In genomic region chr7:130669370-130669881, GRCm38 (mm10) we compare ENCODE assay signal across 8 mouse cellular contexts.
A peak's percentile ranks its signal among the peaks of the same experiment; 100 is the strongest.
DNase-seq lines count a peak whose midpoint lies in the region; ATAC-seq lines count a peak whose summit lies in the region.
"Had no signal": no experiment of that assay in that cellular context is flagged by ENCODE, and none has a peak within 500 bp of the region (broad histone marks: within the 10 kb centered on the region; RNA-seq: fewer than 3 reads in every experiment).

No protein-coding gene starts in this region.

- 6% methylated on average over 8 of the region's 8 CpGs for WGBS in heart, embryonic 14.5 days
- WGBS in kidney, embryonic 16.5 days = 56% methylated on average over 8 of the region's 8 CpGs

- H3K27me3 ChIP-seq in heart, embryonic 14.5 days (ENCODE audit: control insufficient read depth, insufficient read depth, low read length) = no peaks in the 10 kb centered on the region
- no peaks in the 10 kb centered on the region for H3K27me3 ChIP-seq in kidney, embryonic 16.5 days (ENCODE audit: insufficient read depth, low read length)
- H3K27me3 ChIP-seq: megakaryocyte, embryonic 14.5 days had no signal

- H3K4me1 ChIP-seq in heart, embryonic 14.5 days (ENCODE audit: control insufficient read depth in 2 of 2, insufficient read depth in 2 of 2, low read length in 2 of 2) = peaks cover 50 to 75% of the 10 kb centered on the region in 2 experiments
- peaks cover 32% of the 10 kb centered on the region for H3K4me1 ChIP-seq in kidney, embryonic 16.5 days (ENCODE audit: insufficient read depth, low read length)

- peak; percentile 45 for DNase-seq in Muller cell, postnatal 12 days (ENCODE audit: inconsistent ontology term)
- DNase-seq in embryo, embryonic 10 days (ENCODE audit: low spot score) = peak; percentile 50
- peak; percentile 37 for DNase-seq in mesoderm, embryonic 11.5 days (ENCODE audit: low read depth, low spot score)
- no peak for DNase-seq in B cell, adult 2 months
- no peak for DNase-seq in gastrocnemius, postnatal 36 days

- H3K4me3 ChIP-seq in heart, embryonic 14.5 days (ENCODE audit: control insufficient read depth in 1 of 2, insufficient read depth in 1 of 2, low read depth in 1 of 2, low read length in 2 of 2) = no peak overlapping the region
- H3K4me3 ChIP-seq in kidney, embryonic 16.5 days (ENCODE audit: low read length) = no peak overlapping the region
- H3K4me3 ChIP-seq: megakaryocyte, embryonic 14.5 days had no signal

- ATAC-seq in heart, embryonic 14.5 days (ENCODE audit: insufficient number of reproducible peaks, insufficient read depth, low FRiP score, low read depth) = peak; percentile 48
- no peak for ATAC-seq in kidney, embryonic 16.5 days (ENCODE audit: low FRiP score, low TSS enrichment)

- peak overlapping the region; percentile 55 for H3K9ac ChIP-seq in heart, embryonic 14.5 days (ENCODE audit: low read length)
- H3K9ac ChIP-seq in kidney, embryonic 16.5 days (replicated peaks; ENCODE audit: low read length) = no peak overlapping the region

- peak overlapping the region; percentile 99 for H3K27ac ChIP-seq in heart, embryonic 14.5 days (replicated peaks in 1 of 2; ENCODE audit: control insufficient read depth in 1 of 2, insufficient read depth in 1 of 2, low read depth in 2 of 2, low read length in 2 of 2)
- H3K27ac ChIP-seq in kidney, embryonic 16.5 days (ENCODE audit: low read length) = peak overlapping the region; percentile 48

- H3K4me2 ChIP-seq in heart, embryonic 14.5 days (ENCODE audit: low read length) = peak overlapping the region; percentile 51
- H3K4me2 ChIP-seq in kidney, embryonic 16.5 days (replicated peaks; ENCODE audit: low read depth, low read length) = no peak overlapping the region

- peaks cover 19% of the 10 kb centered on the region for H3K36me3 ChIP-seq in heart, embryonic 14.5 days (ENCODE audit: control insufficient read depth, insufficient read depth, low read length)
- peaks cover 11% of the 10 kb centered on the region for H3K36me3 ChIP-seq in kidney, embryonic 16.5 days (ENCODE audit: insufficient read depth, low read length)

- intact Hi-C loops in gastrocnemius, postnatal 36 days (cut with DNase I) = no loop called here

- 0 out of 2 replicates have a peak, but pooled peaks cover 4% of the 10 kb centered on the region for H3K9me3 ChIP-seq in heart, embryonic 14.5 days (ENCODE audit: control insufficient read depth, low read length)
- peaks cover 3% of the 10 kb centered on the region for H3K9me3 ChIP-seq in kidney, embryonic 16.5 days (ENCODE audit: low read length)

Comparison
In these comparisons a context has a peak if more than half of its experiments do, and no peak if none do; other contexts are left out.
1. DNase-seq: peak in Muller cell, postnatal 12 days (single experiment), embryo, embryonic 10 days (single experiment) and mesoderm, embryonic 11.5 days (single experiment); none in B cell, adult 2 months (0 of 2) and gastrocnemius, postnatal 36 days (0 of 2).